ENCODE assay signal across 1 mouse cellular context in genomic region chr11:53896935-53897334, GRCm38 (mm10).
TF ChIP-seq lines count a peak whose summit lies in the region.

No protein-coding gene starts in this region.

TF ChIP-seq in MEL, 35 proteins besides CTCF, POLR2A, EP300 and RAD21 (continued from another document):
- peak; percentile 35; the same call in 1 of the 2 replicates for TF ChIP-seq GATA1 (IDR thresholded peaks at IDR 0.05; ENCODE audit: low read depth, low read length)
- TF ChIP-seq NRF1 (IDR thresholded peaks at IDR 0.05; ENCODE audit: insufficient read depth, low read depth, low read length, poor library complexity, severe bottlenecking) = no peak
- TF ChIP-seq MAFK (IDR thresholded peaks at IDR 0.05; ENCODE audit: borderline replicate concordance, low read depth, low read length) = no peak
- TF ChIP-seq ZC3H11A (IDR thresholded peaks at IDR 0.05; ENCODE audit: low read depth, low read length) = 0 out of 2 replicates have a peak, but pooled peaks have one; percentile 7
- TF ChIP-seq ELF1 (IDR thresholded peaks at IDR 0.05; ENCODE audit: low read depth, low read length) = no peak
- TF ChIP-seq ZMIZ1 (IDR thresholded peaks at IDR 0.05; ENCODE audit: low read depth, low read length) = no peak
- no peak for TF ChIP-seq MAZ (IDR thresholded peaks at IDR 0.05; ENCODE audit: low read depth, low read length)
- 0 out of 2 replicates have a peak, but pooled peaks have one; percentile 32 for TF ChIP-seq MAX (IDR thresholded peaks at IDR 0.05; ENCODE audit: low read length)
- TF ChIP-seq JUND (IDR thresholded peaks at IDR 0.05; ENCODE audit: low read depth, low read length) = no peak
- no peak for TF ChIP-seq GABPA (IDR thresholded peaks at IDR 0.05; ENCODE audit: low read depth, low read length)
- TF ChIP-seq CHD2 (IDR thresholded peaks at IDR 0.05; ENCODE audit: low read length) = no peak
